Mouse (Mus musculus): ENCODE data around the gene Gm9573. TPM values are rescaled to one million over a fixed set of nuclear protein-coding genes. Genes with fewer than 3 reads are reported as not detected.

Gm9573 gene
- polyA plus RNA-seq (2015; fragmentation: Nextera tagmentation; extraction: Ambion mirVana): not detected in 2 replicates

DNA sequence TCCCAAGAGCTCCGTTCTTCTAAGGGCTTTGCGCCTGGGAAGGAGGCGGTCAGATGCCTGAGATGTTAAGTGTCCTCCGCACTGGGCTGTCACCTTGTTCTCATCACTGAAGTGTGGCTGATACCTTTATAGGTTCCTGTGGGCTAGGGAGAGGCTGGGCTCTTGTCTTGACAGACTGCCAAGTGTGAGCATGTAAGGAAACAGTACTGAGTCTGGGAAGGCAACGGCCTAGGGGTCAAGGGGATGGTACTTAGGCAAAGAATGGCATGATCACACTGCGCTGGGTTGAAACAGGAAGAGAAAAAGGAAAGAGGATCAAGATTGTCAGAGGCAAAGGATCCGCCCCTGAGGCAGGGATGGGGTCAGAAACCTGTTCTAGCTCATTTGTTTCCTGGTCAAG is at the start of gene Gm9573:
Gene Gm9573, minus strand, starts transcription at position 101 of the 400 bp plus-strand sequence.
- H3K36me3 ChIP-seq (replicated peaks): no peaks in the 10 kb centered on the region
- ATAC-seq (replicated peaks): no peak

DNA sequence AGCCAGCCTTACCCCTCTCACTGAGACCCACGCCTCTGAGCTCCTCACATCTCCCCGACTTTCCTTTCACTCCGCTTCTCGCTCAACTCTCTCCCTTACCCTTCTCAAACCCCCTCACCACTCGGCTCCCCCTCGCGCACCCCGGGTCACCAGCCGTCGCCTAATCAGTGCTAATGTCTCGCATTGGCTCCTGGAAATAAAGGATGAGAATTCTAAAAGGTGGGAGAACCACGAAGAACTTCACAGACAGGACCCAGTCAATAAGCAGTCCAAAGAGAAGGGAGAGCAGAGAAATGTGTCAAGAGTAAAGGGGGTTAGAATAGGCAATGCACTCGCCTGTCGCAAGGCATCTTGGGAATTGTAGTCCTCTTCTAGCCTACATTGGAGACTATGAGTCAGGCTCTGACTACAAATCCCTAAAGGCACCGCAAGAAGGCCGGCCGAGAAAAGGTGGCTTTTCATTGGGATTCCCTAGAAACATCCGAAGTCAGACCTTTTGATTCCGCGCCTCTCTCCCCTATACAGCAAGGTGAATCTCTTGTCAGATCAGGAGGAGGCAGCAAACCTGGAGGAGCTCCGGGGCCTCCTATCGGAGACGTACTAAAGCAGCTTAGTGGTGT is 47.1 kb upstream of the Gm9573 start, which contains the start of gene Gtf2h4:
Gene Gtf2h4, minus strand, starts transcription at position 324 of the 620 bp plus-strand sequence.
- H3K4me2 ChIP-seq: peak within 1 kb of the TSS; percentile 91
- no peaks in the 10 kb centered on the region for H3K9me3 ChIP-seq
- H3K4me3 ChIP-seq: peak within 1 kb of the TSS; percentile 82
- peak within 1 kb of the TSS; percentile 95 for H3K9ac ChIP-seq
- H3K27me3 ChIP-seq (replicated peaks): no peaks in the 10 kb centered on the region
- ATAC-seq (replicated peaks): peak; percentile 97
- peaks cover 10% of the 10 kb centered on the region for H3K4me1 ChIP-seq
- WGBS: 2% methylated on average over 23 of the region's 23 CpGs
- H3K36me3 ChIP-seq (replicated peaks): no peaks in the 10 kb centered on the region
- H3K27ac ChIP-seq: peak within 1 kb of the TSS; percentile 72

More for the DNA sequence above, at the start of gene Gm9573:
- Histone ChIP-seq H3K27ac (no peak within 1 kb of the TSS), H3K9me3 (no peaks in the 10 kb centered on the region), H3K4me2 (no peak within 1 kb of the TSS), H3K4me1 (no peaks in the 10 kb centered on the region), H3K9ac (no peak within 1 kb of the TSS), H3K4me3 (no peak within 1 kb of the TSS), H3K27me3 (replicated peaks) (no peaks in the 10 kb centered on the region)
- 86% methylated on average over 7 of the region's 7 CpGs for WGBS

- H3K9ac ChIP-seq: no peak overlapping the region
- peak overlapping the region; percentile 82 for H3K4me3 ChIP-seq
- H3K27ac ChIP-seq: no peak overlapping the region
- H3K9me3 ChIP-seq: no peaks in the 10 kb centered on the region
- no peak for ATAC-seq (replicated peaks)
- H3K4me1 ChIP-seq: peaks cover 18% of the 10 kb centered on the region
- H3K27me3 ChIP-seq (replicated peaks): no peaks in the 10 kb centered on the region
- H3K36me3 ChIP-seq (replicated peaks): no peaks in the 10 kb centered on the region
- 89% methylated on average over 6 of the region's 6 CpGs for WGBS
- H3K4me2 ChIP-seq: peak overlapping the region; percentile 91; the same call in 1 of the 2 replicates
Measured at GRCm38 (mm10) chr17:35672527-35672926, 46.1 kb upstream of the Gm9573 start.

GRCm38 (mm10) chr17:35671846-35672245 is 45.4 kb upstream of the Gm9573 start:
- 89% methylated on average over 6 of the region's 6 CpGs for WGBS
- ATAC-seq (replicated peaks): no peak
- H3K27ac ChIP-seq: no peak overlapping the region

GRCm38 (mm10) chr17:35669731-35670130 is 43.3 kb upstream of the Gm9573 start:
- Histone ChIP-seq H3K27ac (no peak overlapping the region), H3K4me2 (no peak overlapping the region), H3K4me1 (peaks cover 24% of the 10 kb centered on the region), H3K9ac (no peak overlapping the region), H3K36me3 (replicated peaks) (no peaks in the 10 kb centered on the region), H3K4me3 (no peak overlapping the region), H3K9me3 (no peaks in the 10 kb centered on the region), H3K27me3 (replicated peaks) (no peaks in the 10 kb centered on the region)
- 97% methylated on average over 9 of the region's 9 CpGs for WGBS
- no peak for ATAC-seq (replicated peaks)

More at GRCm38 (mm10) chr17:35671846-35672245, 45.4 kb upstream of the Gm9573 start:
- no peak overlapping the region for H3K4me2 ChIP-seq
- no peak overlapping the region for H3K9ac ChIP-seq
- H3K4me3 ChIP-seq: no peak overlapping the region
- no peaks in the 10 kb centered on the region for H3K9me3 ChIP-seq
- H3K27me3 ChIP-seq (replicated peaks): no peaks in the 10 kb centered on the region
- peaks cover 19% of the 10 kb centered on the region for H3K4me1 ChIP-seq
- no peaks in the 10 kb centered on the region for H3K36me3 ChIP-seq (replicated peaks)

- peak within 1 kb of the TSS; percentile 90 for H3K9ac ChIP-seq
- H3K4me2 ChIP-seq: peak within 1 kb of the TSS; percentile 85
- H3K4me1 ChIP-seq: peaks cover 16% of the 10 kb centered on the region
- H3K36me3 ChIP-seq (replicated peaks): 0 out of 2 replicates have a peak, but pooled peaks cover 5% of the 10 kb centered on the region
- WGBS: 0% methylated on average over 61 of the region's 61 CpGs
- peak within 1 kb of the TSS; percentile 85 for H3K27ac ChIP-seq
- no peaks in the 10 kb centered on the region for H3K9me3 ChIP-seq
- peak; percentile 93 for ATAC-seq (replicated peaks)
- H3K4me3 ChIP-seq: peak within 1 kb of the TSS; percentile 67
- H3K27me3 ChIP-seq (replicated peaks): no peaks in the 10 kb centered on the region
Measured at GRCm38 (mm10) chr17:35667334-35668065, 41.1 kb upstream of the Gm9573 start, which contains the start of gene Vars2. TSS of gene Vars2 (minus strand) at chr17:35667592.

- ATAC-seq (replicated peaks): peak; percentile 67
- H3K4me1 ChIP-seq: peaks cover 14% of the 10 kb centered on the region
- peak overlapping the region; percentile 90 for H3K9ac ChIP-seq
- no peaks in the 10 kb centered on the region for H3K27me3 ChIP-seq (replicated peaks)
- H3K27ac ChIP-seq: peak overlapping the region; percentile 85
- WGBS: 5% methylated on average over 13 of the region's 13 CpGs
- peak overlapping the region; percentile 85 for H3K4me2 ChIP-seq
- H3K4me3 ChIP-seq: peak overlapping the region; percentile 67
- H3K9me3 ChIP-seq: no peaks in the 10 kb centered on the region
- 0 out of 2 replicates have a peak, but pooled peaks cover 5% of the 10 kb centered on the region for H3K36me3 ChIP-seq (replicated peaks)
Measured at GRCm38 (mm10) chr17:35666851-35667256, 40.4 kb upstream of the Gm9573 start.

GRCm38 (mm10) chr17:35665957-35666515 is 39.6 kb upstream of the Gm9573 start:
- H3K9ac ChIP-seq: no peak overlapping the region
- 0 out of 2 replicates have a peak, but pooled peaks cover 5% of the 10 kb centered on the region for H3K36me3 ChIP-seq (replicated peaks)
- no peak overlapping the region for H3K27ac ChIP-seq
- no peaks in the 10 kb centered on the region for H3K27me3 ChIP-seq (replicated peaks)
- H3K4me2 ChIP-seq: no peak overlapping the region
- 81% methylated on average over 17 of the region's 17 CpGs for WGBS
- no peak for ATAC-seq (replicated peaks)
- no peak overlapping the region for H3K4me3 ChIP-seq
- no peaks in the 10 kb centered on the region for H3K9me3 ChIP-seq
- peaks cover 14% of the 10 kb centered on the region for H3K4me1 ChIP-seq

DNA sequence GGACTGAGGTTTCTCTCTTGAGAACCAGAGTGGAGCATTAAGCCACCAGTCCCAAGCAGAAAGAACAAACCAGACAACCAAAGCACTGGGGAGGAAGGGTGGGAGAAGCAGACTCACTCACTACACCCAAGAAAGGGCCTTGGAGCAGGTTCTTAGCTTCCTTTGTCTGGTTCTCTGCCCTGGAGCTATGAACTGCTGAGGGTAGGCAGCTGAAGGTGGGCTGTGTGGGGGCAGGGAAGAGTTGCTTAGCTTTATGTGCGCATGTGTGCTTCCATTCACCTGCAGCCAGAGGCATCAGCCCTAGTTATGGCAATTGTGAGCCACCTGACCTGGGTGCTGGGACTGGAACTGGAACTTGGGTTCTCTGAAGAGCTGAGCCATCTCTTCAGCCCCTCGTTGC is 26.6 kb upstream of the Gm9573 start:
- ATAC-seq (replicated peaks): no peak
- Histone ChIP-seq H3K9me3 (no peaks in the 10 kb centered on the region), H3K9ac (no peak overlapping the region), H3K4me2 (no peak overlapping the region), H3K36me3 (replicated peaks) (peaks cover 14% of the 10 kb centered on the region), H3K4me3 (no peak overlapping the region), H3K4me1 (no peaks in the 10 kb centered on the region), H3K27me3 (replicated peaks) (no peaks in the 10 kb centered on the region), H3K27ac (no peak overlapping the region)
- 79% methylated on average over 2 of the region's 2 CpGs for WGBS

DNA sequence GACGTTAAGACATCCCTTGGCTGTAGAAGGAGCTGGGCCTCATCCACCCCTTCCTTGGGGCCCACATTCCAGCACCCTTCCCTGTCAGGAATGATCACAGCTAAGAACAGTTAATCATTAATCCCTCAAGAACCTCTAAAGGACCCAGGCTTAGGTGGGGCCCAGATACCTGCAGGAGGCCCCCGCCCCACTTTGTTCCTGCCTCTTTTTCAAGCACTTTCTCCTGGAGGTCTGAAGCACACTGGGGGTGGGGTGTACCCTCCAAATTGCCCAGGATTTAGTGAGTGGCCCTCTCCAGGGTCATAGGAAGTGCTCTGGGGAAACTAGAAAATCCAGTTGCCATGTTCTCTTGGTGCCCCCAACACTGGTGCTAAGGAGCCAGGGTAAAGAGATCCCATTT is 23.0 kb upstream of the Gm9573 start:
- Histone ChIP-seq H3K4me2 (no peak overlapping the region), H3K36me3 (replicated peaks) (no peaks in the 10 kb centered on the region), H3K27ac (no peak overlapping the region), H3K4me3 (no peak overlapping the region), H3K27me3 (replicated peaks) (no peaks in the 10 kb centered on the region), H3K9me3 (no peaks in the 10 kb centered on the region), H3K9ac (no peak overlapping the region), H3K4me1 (no peaks in the 10 kb centered on the region)
- no peak for ATAC-seq (replicated peaks)
- 71% methylated on average over 2 of the region's 2 CpGs for WGBS

- H3K4me1 ChIP-seq: no peaks in the 10 kb centered on the region
- no peaks in the 10 kb centered on the region for H3K27me3 ChIP-seq (replicated peaks)
- H3K36me3 ChIP-seq (replicated peaks): no peaks in the 10 kb centered on the region
- H3K9me3 ChIP-seq: no peaks in the 10 kb centered on the region
- H3K4me3 ChIP-seq: no peak within 1 kb of the TSS
- H3K27ac ChIP-seq: no peak within 1 kb of the TSS
- 70% methylated on average over 13 of the region's 13 CpGs for WGBS
- no peak within 1 kb of the TSS for H3K9ac ChIP-seq
- H3K4me2 ChIP-seq: no peak within 1 kb of the TSS
- no peak for ATAC-seq (replicated peaks)
Measured at GRCm38 (mm10) chr17:35643609-35644236, 17.3 kb upstream of the Gm9573 start, which contains the start of gene Mucl3. TSS of gene Mucl3 (minus strand) at chr17:35643695.

DNA sequence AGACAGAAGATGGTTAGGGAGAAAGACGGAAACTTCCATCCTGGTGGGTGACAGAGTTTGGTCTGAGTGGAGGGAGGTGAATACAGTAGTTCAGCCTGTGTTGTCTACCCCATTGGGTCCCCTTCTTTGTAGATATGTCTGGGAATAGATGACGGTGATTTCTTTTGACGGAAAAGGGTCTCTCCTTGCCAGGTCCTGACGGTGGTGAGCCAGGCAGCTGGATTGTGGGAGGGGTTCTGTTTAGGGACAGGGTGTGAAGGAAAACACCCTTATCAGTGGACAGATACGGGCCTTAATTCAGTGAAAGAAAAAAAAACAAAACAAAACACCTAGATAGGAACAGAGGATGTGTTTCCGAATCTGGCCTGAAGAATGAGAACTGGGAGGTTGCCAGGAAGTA is 12.9 kb upstream of the Gm9573 start:
- H3K4me3 ChIP-seq: no peak overlapping the region
- 88% methylated on average over 6 of the region's 6 CpGs for WGBS
- no peaks in the 10 kb centered on the region for H3K4me1 ChIP-seq
- ATAC-seq (replicated peaks): no peak
- H3K27me3 ChIP-seq (replicated peaks): peaks cover 8% of the 10 kb centered on the region
- no peak overlapping the region for H3K9ac ChIP-seq
- H3K4me2 ChIP-seq: no peak overlapping the region
- H3K9me3 ChIP-seq: no peaks in the 10 kb centered on the region
- no peaks in the 10 kb centered on the region for H3K36me3 ChIP-seq (replicated peaks)
- no peak overlapping the region for H3K27ac ChIP-seq

Measured in midbrain, embryonic 15.5 days (tissue).